Mouse (Mus musculus) intestine, postnatal 0 days (tissue): Measurements from ENCODE around the gene Vps35l. TPM values are rescaled to one million over a fixed set of nuclear protein-coding genes. Genes with fewer than 3 reads are reported as not detected.

ENCODE experiments used
- ATAC-seq: fragments of 200-750 bp; cut with Nextera tagmentation; 2 replicates; pipeline ENCODE4 v1.8.0; 2017; ENCODE audit warnings: mild to moderate bottlenecking, moderate TSS enrichment, moderate library complexity
- H3K27ac ChIP-seq: fragments of 300-500 bp; sonication (generic); 2 replicates; pipeline ENCODE4 v1.5.1; 2014; ENCODE audit warnings: mild to moderate bottlenecking, low read depth, low read length, moderate library complexity
- H3K27me3 ChIP-seq: fragments of 300-500 bp; sonication (generic); replicated peaks from 2 replicates; pipeline ENCODE4 v1.6.1; 2014; ENCODE audit warnings: low read length, mixed read lengths; ENCODE audit not compliant: control insufficient read depth, insufficient read depth
- H3K36me3 ChIP-seq: fragments of 300-500 bp; sonication (generic); 2 replicates; pipeline ENCODE4 v1.6.1; 2014; ENCODE audit warnings: mild to moderate bottlenecking, moderate library complexity; ENCODE audit not compliant: control insufficient read depth, insufficient read depth
- H3K4me1 ChIP-seq: fragments of 300-500 bp; sonication (generic); replicated peaks from 2 replicates; pipeline ENCODE4 v1.6.1; 2014; ENCODE audit warnings: antibody characterized with exemption, low read length, mixed read lengths; ENCODE audit not compliant: control insufficient read depth, insufficient read depth
- H3K4me2 ChIP-seq: fragments of 300-500 bp; sonication (generic); replicated peaks from 2 replicates; pipeline ENCODE4 v1.6.1; 2014; ENCODE audit warnings: low read depth, mild to moderate bottlenecking, moderate library complexity
- H3K4me3 ChIP-seq: fragments of 300-500 bp; sonication (generic); 2 replicates; pipeline ENCODE4 v1.5.1; 2014; ENCODE audit warnings: low read depth, low read length
- H3K9ac ChIP-seq: fragments of 300-500 bp; sonication (generic); 2 replicates; pipeline ENCODE4 v1.6.1; 2014; ENCODE audit warnings: mild to moderate bottlenecking, low read depth, low read length
- H3K9me3 ChIP-seq: fragments of 300-500 bp; sonication (generic); 2 replicates; pipeline ENCODE4 v1.6.1; 2016; ENCODE audit warnings: mixed run types; ENCODE audit not compliant: control insufficient read depth
- CTCF ChIP-seq: sonication (generic); IDR thresholded peaks from 2 replicates; pipeline ENCODE4 v1.5.1; 2016; ENCODE audit warnings: low read depth, mild to moderate bottlenecking, control low read depth, antibody characterized with exemption, moderate library complexity
- WGBS: fragments of 180-500 bp; shearing (Covaris S2); extraction: QIAGEN DNeasy Blood & Tissue Kit; methylation state at CpG from one replicate; pipeline ENCODE4 v1.1.7; 2014; 5-methylcytosine and 5-hydroxymethylcytosine counted together
- polyA plus RNA-seq: library from polyadenylated mRNA; unstranded; fragments of >200 nt; fragmentation: Nextera tagmentation; extraction: Ambion mirVana; gene quantifications from 2 replicates; pipeline ENCODE4 v1.2.1, GENCODE M21; 2015

Gene Vps35l
- polyA plus RNA-seq, 1 experiment from 2014 or later: 57.8 TPM

GRCm38 (mm10) chr7:118884969-118885368 lies 144.9 kb downstream of the Vps35l start:
- ATAC-seq: no peak
- Histone ChIP-seq H3K4me2 (no peak overlapping the region), H3K4me3 (no peak overlapping the region), H3K27ac (no peak overlapping the region), H3K4me1 (0 out of 2 replicates have a peak, but pooled peaks cover 3% of the 10 kb centered on the region), H3K9ac (no peak overlapping the region), H3K9me3 (no peaks in the 10 kb centered on the region), H3K36me3 (no peaks in the 10 kb centered on the region), H3K27me3 (no peaks in the 10 kb centered on the region)
- WGBS: 80% methylated on average over 4 of the region's 4 CpGs
- no peak for TF ChIP-seq CTCF

DNA sequence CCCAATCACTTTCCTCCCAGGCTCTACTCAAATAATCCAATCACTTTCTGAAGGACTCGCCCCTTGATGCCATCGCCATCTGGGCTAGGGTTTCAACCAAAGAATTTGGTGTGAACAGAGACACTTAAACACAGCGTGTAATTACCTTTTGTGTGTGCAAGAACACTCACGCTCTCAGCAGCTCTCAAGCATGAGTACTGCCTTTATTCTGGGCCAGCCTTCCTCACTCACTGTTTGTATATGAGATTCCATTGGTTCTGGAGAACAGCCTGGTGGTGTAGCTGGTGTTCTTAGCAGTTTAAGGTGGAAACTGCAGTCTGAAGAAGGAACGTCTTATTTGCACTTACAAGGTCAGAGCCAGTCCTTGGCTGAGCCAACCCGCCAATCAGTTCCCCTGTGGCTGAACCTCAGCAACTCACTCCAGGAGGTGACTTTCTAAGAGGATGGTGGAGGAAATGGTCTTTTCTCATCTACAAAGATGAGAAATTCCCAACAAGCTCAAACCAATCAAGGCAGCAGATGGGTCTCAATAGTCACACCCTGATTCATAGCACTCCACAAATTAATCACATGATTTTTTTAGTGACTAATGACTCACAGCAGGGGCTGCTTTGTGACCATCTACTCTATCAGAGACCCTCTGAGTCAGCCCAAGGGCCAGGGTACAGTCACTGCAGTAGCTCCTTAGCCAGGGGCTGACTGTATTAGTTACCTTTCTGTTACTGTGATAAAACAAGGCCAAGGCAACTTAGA lies 147.5 kb downstream of the Vps35l start:
- Histone ChIP-seq H3K4me1 (0 out of 2 replicates have a peak, but pooled peaks cover 3% of the 10 kb centered on the region), H3K4me3 (no peak overlapping the region), H3K36me3 (no peaks in the 10 kb centered on the region), H3K27me3 (no peaks in the 10 kb centered on the region), H3K9ac (no peak overlapping the region), H3K9me3 (no peaks in the 10 kb centered on the region), H3K4me2 (no peak overlapping the region), H3K27ac (no peak overlapping the region)
- no peak for ATAC-seq
- no peak for TF ChIP-seq CTCF
- WGBS: 64% methylated on average over 6 of the region's 6 CpGs

DNA sequence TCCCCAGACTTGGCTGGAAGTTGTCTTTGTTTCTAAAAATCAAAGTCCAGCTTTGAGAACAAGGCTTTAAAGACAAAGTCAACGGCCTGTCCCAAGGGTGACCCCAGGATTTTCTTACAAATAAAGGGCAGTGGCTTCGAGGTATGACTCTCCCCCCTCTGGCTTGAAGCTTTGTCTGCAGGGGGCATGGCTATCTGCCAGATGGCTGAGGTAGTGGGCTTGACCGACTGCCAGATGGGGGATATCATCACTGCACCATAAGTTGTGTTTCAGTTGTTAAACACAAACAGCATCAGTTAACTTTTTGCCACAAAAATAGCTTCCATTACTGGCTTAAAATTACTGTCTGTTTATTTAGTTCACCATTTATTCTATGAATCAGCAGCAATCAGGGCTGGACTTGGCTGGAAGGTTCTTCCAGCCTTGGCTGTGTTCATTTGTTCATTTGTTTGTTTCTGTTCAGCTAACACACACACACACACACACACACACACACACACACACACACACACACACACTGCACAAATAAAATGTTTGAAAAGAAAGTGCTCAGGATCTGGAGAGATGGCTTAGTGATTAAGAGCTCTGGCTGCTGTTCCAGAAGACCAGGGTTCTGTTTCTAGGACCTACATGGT lies 149.1 kb downstream of the Vps35l start:
- H3K36me3 ChIP-seq: no peaks in the 10 kb centered on the region
- WGBS: 19% methylated on average over 3 of the region's 3 CpGs
- no peaks in the 10 kb centered on the region for H3K27me3 ChIP-seq
- no peak overlapping the region for H3K4me2 ChIP-seq
- H3K9ac ChIP-seq: no peak overlapping the region
- no peak overlapping the region for H3K4me3 ChIP-seq
- ATAC-seq: no peak
- 0 out of 2 replicates have a peak, but pooled peaks cover 3% of the 10 kb centered on the region for H3K4me1 ChIP-seq
- H3K9me3 ChIP-seq: no peaks in the 10 kb centered on the region
- no peak overlapping the region for H3K27ac ChIP-seq
- no peak for TF ChIP-seq CTCF

Other genes with a start within 250 kb of the Vps35l start
- 4.6 and 5.6 TPM in 2 replicates for gene Itpripl2, start 248.3 kb upstream of the Vps35l start, polyA plus RNA-seq
- gene Coq7, start 206.9 kb upstream of the Vps35l start, polyA plus RNA-seq: 123 and 139 TPM in 2 replicates
- gene Tmc7, start 155.5 kb upstream of the Vps35l start, polyA plus RNA-seq: 1.4 and 1.5 TPM in 2 replicates
- 48.1 and 49.0 TPM in 2 replicates for gene Tmc5, start 142.9 kb upstream of the Vps35l start, polyA plus RNA-seq
- gene Gde1, start 34.4 kb upstream of the Vps35l start, polyA plus RNA-seq: 120 and 136 TPM in 2 replicates
- gene Ccp110, start 27.7 kb upstream of the Vps35l start, polyA plus RNA-seq: 2.8 and 3.1 TPM in 2 replicates
- 0.83 and 1.1 TPM in 2 replicates for gene Iqck, start 115.5 kb downstream of the Vps35l start, polyA plus RNA-seq
- 35.8 and 40.0 TPM in 2 replicates for gene Knop1, start 116.0 kb downstream of the Vps35l start, polyA plus RNA-seq